Mouse (Mus musculus): ENCODE measurements around the gene Ubox5.

DNA sequence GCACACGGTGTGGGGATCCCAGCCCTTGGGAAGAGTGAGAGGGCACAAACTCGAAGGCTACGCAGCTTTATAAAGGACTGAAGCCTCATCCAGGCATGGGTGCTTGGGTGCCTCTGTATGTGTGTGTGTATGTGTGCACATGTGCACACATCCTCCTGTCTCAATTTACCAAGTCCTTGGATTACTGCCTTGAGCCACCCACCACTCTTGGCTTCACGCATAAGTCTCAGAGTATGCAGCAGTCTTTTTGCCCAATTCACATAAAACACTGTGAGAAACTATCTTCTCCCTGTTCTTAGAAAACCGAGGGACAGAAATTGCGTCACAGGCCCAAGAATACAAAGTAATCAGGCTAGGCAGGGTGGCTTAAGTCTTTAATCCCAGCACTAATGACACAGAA, 43.8 kb downstream of the Ubox5 start:
- TF ChIP-seq CTCF (IDR thresholded peaks at IDR 0.05; ENCODE audit: low read depth, low read length), result no peak
- no peak for TF ChIP-seq POLR2A (IDR thresholded peaks at IDR 0.05; ENCODE audit: borderline replicate concordance, low read depth, low read length)

All from bone marrow macrophage, adult 2 months (primary cell).